Mouse (Mus musculus) thymus, adult 18-20 months (tissue): ENCODE measurements around the gene CN725425.
A peak's percentile ranks its signal among the peaks of the same experiment; 100 is the strongest.

Experiments used
- DNase-seq, 2 experiments: peaks; one replicate each; pipeline ENCODE4 v3.0.0; 2022; ENCODE audit warnings: mixed read lengths in 2 of 2

The CN725425 gene

DNA sequence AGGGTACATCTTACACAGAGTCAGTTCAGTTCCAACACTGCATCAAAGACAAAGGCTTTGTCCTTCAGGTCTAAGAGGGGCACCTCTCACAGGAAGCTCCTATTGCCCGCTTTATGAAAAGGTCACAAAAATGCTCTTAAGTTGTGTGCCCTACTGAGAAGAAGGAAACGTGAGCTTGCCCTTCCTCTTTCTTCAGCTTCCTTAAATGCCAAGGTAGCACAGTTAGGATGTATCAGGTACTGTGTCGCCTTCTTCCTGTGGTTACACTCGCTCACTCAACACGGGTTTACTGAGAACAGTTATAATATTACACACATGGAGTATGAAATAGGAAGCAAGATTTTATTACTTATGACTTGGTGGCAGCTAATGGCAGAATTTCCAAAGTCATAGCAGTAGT lies 38.0 kb downstream of the CN725425 start:
- DNase-seq = no peak

DNA sequence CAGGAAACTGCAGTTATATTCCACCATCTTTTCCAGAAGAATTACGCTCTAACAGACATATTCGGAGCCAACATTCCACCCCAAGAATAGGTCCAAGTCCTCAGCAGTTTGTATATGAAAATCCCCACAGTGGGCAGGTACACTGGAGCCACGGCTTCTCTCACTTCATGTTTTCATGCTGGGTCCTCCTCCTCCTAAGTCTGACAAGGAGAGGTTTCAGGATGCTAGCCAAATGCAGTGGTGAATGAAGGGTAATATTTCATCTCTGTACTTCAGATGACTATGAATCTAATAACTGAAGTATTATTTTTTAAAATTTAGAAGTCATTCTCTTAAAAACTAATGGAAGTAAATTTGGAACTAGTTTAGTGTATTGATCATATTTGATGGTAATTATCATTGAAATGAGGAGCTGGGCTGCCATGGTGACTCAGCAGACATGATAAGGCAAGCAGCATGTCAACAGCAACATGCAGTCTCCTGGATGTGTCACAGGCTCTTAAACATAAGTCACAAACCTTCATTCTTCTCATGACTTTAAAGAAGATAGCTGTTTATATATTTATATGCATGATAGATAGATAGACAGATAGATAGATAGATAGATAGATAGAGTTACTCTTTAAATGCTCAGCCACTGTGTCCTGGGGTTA lies 41.5 kb downstream of the CN725425 start:
- no peak for DNase-seq

GRCm38 (mm10) chr15:91250815-91251214 lies 51.5 kb downstream of the CN725425 start:
- DNase-seq = no peak

- DNase-seq = no peak
Observed at GRCm38 (mm10) chr15:91251544-91252408, 52.5 kb downstream of the CN725425 start.

- DNase-seq = no peak
Observed at GRCm38 (mm10) chr15:91252956-91253355, 53.7 kb downstream of the CN725425 start.

DNA sequence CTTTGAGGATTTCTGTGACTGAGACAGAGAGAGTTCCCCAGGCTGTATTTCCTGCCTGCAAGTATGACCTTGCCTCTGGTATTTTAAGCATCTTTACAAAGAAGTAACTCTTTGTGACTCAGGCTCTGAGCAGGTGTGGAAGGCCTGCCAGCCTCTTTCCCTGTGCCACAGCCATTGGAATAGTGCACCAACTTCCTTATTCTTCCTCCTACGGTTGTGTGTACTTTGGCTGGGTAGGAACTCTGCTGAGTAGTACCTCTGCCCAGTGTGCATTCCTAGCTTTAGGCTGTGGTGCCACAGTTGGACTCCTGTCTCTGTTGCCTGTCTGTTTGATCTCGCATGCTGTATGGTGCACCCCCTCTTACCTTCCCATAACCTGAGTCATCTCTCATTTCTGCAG lies 56.0 kb downstream of the CN725425 start:
- no peak for DNase-seq

DNA sequence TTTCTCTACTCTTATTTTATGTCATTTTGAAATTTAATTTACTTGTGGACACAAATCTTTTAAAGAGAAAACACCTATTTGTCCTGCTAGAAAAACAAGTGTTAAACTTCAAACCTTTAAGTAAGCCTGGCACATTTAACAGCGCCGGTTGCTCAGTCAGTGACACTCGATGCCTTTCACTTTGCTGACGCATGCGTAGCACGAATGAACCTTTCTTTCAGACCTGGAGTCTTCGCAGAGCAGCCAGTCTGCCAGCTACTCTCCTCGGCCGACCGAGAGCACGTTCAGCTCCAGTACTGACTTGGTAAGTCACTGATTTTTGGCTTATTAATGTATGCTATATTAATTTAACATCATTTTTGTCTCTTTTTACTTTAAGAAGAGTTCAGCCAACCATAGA lies 57.8 kb downstream of the CN725425 start:
- no peak for DNase-seq

DNA sequence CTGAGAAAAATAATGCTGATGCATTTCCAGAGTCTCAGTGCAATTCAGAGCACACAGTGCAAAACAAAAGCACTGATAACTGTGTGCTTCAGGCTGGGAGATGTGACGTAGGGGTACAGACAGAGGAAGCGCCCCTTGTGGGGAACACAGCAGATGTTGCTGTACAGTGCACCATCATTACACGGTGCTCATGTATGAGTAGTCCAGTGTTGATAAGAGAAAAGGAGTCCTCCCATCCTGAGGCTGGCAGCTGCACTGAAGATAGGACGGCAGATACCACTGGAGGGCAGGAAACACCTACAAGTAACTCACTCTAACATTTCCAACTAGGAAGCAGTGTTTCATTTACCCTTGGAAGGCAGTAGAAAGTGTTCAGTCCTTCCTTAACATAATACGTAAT lies 61.3 kb downstream of the CN725425 start:
- no peak for DNase-seq

GRCm38 (mm10) chr15:91263926-91264325 lies 64.6 kb downstream of the CN725425 start:
- DNase-seq = no peak

- no peak for DNase-seq
Observed at GRCm38 (mm10) chr15:91268532-91268931, 69.2 kb downstream of the CN725425 start.

DNA sequence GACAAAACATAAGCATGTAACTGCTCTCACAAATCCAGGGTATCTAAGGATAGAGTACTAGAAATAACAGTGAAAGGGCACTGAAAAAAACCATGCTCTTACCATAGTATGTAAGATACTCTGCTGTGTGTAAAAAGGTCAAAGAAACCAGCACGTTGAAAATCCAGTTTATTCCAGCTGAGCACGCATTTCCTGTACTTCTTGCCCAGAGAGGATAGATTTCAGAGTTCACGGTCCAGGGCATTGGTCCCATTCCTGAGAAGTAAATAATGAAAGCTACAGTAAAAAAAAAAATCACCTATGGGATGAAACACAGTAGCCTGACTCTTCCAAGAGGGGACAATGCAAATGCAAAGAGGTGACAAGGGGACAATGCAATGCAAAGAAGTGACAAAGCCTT lies 76.7 kb downstream of the CN725425 start:
- no peak for DNase-seq

DNA sequence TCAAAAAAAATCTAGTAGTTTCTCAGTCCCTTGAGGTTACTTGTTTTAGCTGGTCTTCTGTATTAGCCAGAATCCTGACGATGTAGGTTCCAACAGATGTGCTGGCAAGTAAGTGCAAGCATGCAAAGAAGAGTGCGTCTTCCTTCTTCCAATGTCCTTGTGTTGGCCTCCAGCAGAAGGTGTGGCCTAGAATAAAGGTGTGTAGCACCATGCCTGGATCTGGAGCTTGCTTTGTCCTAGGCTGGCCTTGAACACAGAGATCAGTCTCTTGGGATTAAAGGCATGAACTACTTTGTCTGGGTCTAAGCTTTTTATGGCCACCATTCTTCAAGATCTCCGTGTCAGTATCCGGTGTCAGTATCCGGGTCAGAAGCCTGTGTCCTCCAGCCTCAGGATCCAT lies 80.3 kb downstream of the CN725425 start:
- no peak for DNase-seq

DNA sequence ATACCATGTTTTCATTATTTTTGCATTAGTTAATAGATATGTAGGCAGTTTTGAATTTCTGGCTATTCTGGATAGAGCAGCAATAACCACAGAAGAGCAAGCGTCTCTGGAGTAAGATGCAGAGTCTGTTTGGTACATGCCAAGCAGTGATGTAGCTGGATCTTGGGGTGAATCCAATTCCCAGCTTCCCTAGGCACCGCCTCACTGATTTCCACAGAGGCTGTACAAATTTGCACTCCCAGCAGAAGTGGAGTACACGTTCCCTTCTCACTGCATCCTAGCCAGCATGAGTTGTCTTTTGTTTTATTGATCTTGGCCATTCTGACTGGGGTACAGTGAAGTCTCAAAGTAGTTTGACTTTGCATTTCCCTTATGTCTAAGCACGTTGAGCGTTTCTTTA lies 82.2 kb downstream of the CN725425 start:
- DNase-seq = no peak

GRCm38 (mm10) chr15:91282822-91283221 lies 83.5 kb downstream of the CN725425 start:
- no peak for DNase-seq

DNA sequence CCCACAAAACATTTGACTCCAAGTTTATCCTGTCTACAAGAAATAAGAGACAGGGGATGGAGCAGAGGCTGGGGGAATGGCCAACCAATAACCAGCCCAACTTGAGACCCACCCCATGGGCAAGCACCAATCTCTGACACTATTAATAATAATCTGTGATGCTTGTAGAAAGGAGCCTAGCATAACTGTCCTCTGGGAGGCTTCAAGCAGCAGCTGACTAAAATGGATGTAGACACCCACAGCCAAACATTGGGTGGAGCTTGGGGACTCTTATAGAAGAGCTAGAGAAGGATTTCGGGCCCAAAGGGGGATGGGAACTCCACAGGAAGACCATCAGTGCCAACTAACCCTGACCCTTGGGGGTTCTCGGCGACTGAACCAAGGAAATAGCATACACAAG lies 84.1 kb downstream of the CN725425 start:
- no peak for DNase-seq

DNA sequence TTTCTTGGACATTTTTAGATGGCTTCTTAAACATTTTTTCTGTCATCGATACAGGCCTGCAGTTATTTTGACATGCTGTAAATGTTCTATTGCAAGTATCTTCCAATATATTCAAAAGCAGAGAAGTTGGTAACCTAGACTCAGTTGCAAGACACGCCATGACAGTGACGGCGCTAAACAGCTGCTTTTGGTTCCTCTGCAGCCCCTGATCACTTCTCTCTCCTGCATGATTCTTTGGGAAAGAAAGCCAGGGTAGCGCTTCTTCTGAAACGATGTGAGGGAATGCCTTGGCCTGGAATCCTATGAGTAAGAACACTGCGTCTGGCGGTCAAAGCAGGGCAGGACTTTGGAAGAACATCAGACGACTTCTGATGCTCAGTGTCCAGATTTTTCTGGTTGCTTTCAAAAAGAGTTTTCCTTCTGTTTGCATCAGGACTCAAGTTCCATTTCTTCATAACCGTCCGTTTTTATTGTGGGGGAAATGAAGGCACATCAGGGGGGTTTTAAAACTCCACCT lies 100.1 kb downstream of the CN725425 start:
- no peak for DNase-seq

- DNase-seq = peak; percentile 7 to 12
Observed at GRCm38 (mm10) chr15:91301366-91301765, 102.1 kb downstream of the CN725425 start.

GRCm38 (mm10) chr15:91304296-91304852 lies 105.1 kb downstream of the CN725425 start:
- DNase-seq = no peak
